Mouse (Mus musculus): ENCODE measurements around the gene Accsl. TPM values are rescaled to one million over a fixed set of nuclear protein-coding genes. Genes with fewer than 3 reads are reported as not detected.

Gene Accsl
- polyA plus RNA-seq, 1 experiment from 2014 or later = not detected

- Histone ChIP-seq H3K9ac (no peak overlapping the region), H3K36me3 (no peaks in the 10 kb centered on the region), H3K4me3 (replicated peaks) (no peak overlapping the region), H3K9me3 (replicated peaks) (no peaks in the 10 kb centered on the region), H3K27me3 (no peaks in the 10 kb centered on the region), H3K4me2 (no peak overlapping the region), H3K27ac (no peak overlapping the region), H3K4me1 (peaks cover 43% of the 10 kb centered on the region)
- 75% methylated on average over 7 of the region's 7 CpGs for WGBS
- ATAC-seq (replicated peaks; ENCODE audit: low FRiP score) = no peak
Measured at GRCm38 (mm10) chr2:93889071-93889470, 20.1 kb upstream of the Accsl start.

- Histone ChIP-seq H3K4me2 (no peak overlapping the region), H3K9me3 (replicated peaks) (no peaks in the 10 kb centered on the region), H3K27me3 (no peaks in the 10 kb centered on the region), H3K4me1 (peaks cover 43% of the 10 kb centered on the region), H3K4me3 (replicated peaks) (no peak overlapping the region), H3K9ac (no peak overlapping the region), H3K36me3 (no peaks in the 10 kb centered on the region), H3K27ac (no peak overlapping the region)
- ATAC-seq (replicated peaks; ENCODE audit: low FRiP score) = no peak
- 72% methylated on average over 6 of the region's 6 CpGs for WGBS
Measured at GRCm38 (mm10) chr2:93888366-93888765, 19.4 kb upstream of the Accsl start.

GRCm38 (mm10) chr2:93887273-93887672 lies 18.3 kb upstream of the Accsl start:
- no peaks in the 10 kb centered on the region for H3K36me3 ChIP-seq
- no peaks in the 10 kb centered on the region for H3K27me3 ChIP-seq
- H3K9me3 ChIP-seq (replicated peaks) = no peaks in the 10 kb centered on the region
- no peak overlapping the region for H3K27ac ChIP-seq
- no peak overlapping the region for H3K4me3 ChIP-seq (replicated peaks)
- peaks cover 42% of the 10 kb centered on the region for H3K4me1 ChIP-seq
- ATAC-seq (replicated peaks; ENCODE audit: low FRiP score) = no peak
- WGBS = 35% methylated on average over 11 of the region's 11 CpGs
- H3K4me2 ChIP-seq = no peak overlapping the region
- H3K9ac ChIP-seq = no peak overlapping the region

GRCm38 (mm10) chr2:93886013-93886794 lies 17.2 kb upstream of the Accsl start:
- ATAC-seq (replicated peaks; ENCODE audit: low FRiP score) = no peak
- 44% methylated on average over 10 of the region's 10 CpGs for WGBS
- no peak overlapping the region for H3K4me2 ChIP-seq

GRCm38 (mm10) chr2:93883066-93883465 lies 14.1 kb upstream of the Accsl start:
- H3K27me3 ChIP-seq = no peaks in the 10 kb centered on the region
- H3K36me3 ChIP-seq = no peaks in the 10 kb centered on the region
- ATAC-seq (replicated peaks; ENCODE audit: low FRiP score) = no peak
- no peak overlapping the region for H3K4me3 ChIP-seq (replicated peaks)
- H3K4me2 ChIP-seq = no peak overlapping the region
- peaks cover 20% of the 10 kb centered on the region for H3K4me1 ChIP-seq
- no peak overlapping the region for H3K9ac ChIP-seq
- H3K27ac ChIP-seq = no peak overlapping the region
- no peaks in the 10 kb centered on the region for H3K9me3 ChIP-seq (replicated peaks)
- 57% methylated on average over 5 of the region's 5 CpGs for WGBS

More at GRCm38 (mm10) chr2:93886013-93886794, 17.2 kb upstream of the Accsl start:
- no peak overlapping the region for H3K4me3 ChIP-seq (replicated peaks)
- H3K9ac ChIP-seq = no peak overlapping the region
- H3K36me3 ChIP-seq = no peaks in the 10 kb centered on the region
- no peaks in the 10 kb centered on the region for H3K9me3 ChIP-seq (replicated peaks)
- 0 out of 2 replicates have a peak overlapping the region, but pooled peaks have one; percentile 9 for H3K27ac ChIP-seq
- H3K4me1 ChIP-seq = peaks cover 31% of the 10 kb centered on the region
- no peaks in the 10 kb centered on the region for H3K27me3 ChIP-seq

- Histone ChIP-seq H3K27me3 (no peaks in the 10 kb centered on the region), H3K9ac (no peak overlapping the region), H3K36me3 (no peaks in the 10 kb centered on the region), H3K4me1 (peaks cover 10% of the 10 kb centered on the region), H3K27ac (no peak overlapping the region), H3K9me3 (replicated peaks) (no peaks in the 10 kb centered on the region), H3K4me2 (no peak overlapping the region), H3K4me3 (replicated peaks) (no peak overlapping the region)
- WGBS = 87% methylated on average over 9 of the region's 9 CpGs
- no peak for ATAC-seq (replicated peaks; ENCODE audit: low FRiP score)
Measured at GRCm38 (mm10) chr2:93881640-93882367, 12.8 kb upstream of the Accsl start.

GRCm38 (mm10) chr2:93880981-93881380 lies 12.0 kb upstream of the Accsl start:
- Histone ChIP-seq H3K4me2 (no peak overlapping the region), H3K9me3 (replicated peaks) (no peaks in the 10 kb centered on the region), H3K4me3 (replicated peaks) (no peak overlapping the region), H3K36me3 (no peaks in the 10 kb centered on the region), H3K27me3 (no peaks in the 10 kb centered on the region), H3K9ac (no peak overlapping the region), H3K4me1 (peaks cover 2% of the 10 kb centered on the region), H3K27ac (no peak overlapping the region)
- ATAC-seq (replicated peaks; ENCODE audit: low FRiP score) = no peak
- 76% methylated on average over 3 of the region's 3 CpGs for WGBS

- whole genome bisulfite sequencing = 66% methylated on average over 8 of the region's 8 CpGs
- Histone ChIP-seq H3K9me3 (replicated peaks) (no peaks in the 10 kb centered on the region), H3K36me3 (no peaks in the 10 kb centered on the region), H3K27me3 (no peaks in the 10 kb centered on the region), H3K4me2 (no peak overlapping the region), H3K4me1 (no peaks in the 10 kb centered on the region), H3K9ac (no peak overlapping the region), H3K27ac (no peak overlapping the region), H3K4me3 (replicated peaks) (no peak overlapping the region)
- ATAC-seq (replicated peaks; ENCODE audit: low FRiP score) = no peak
Measured at GRCm38 (mm10) chr2:93880450-93880849, 11.5 kb upstream of the Accsl start.

- no peak for ATAC-seq (replicated peaks; ENCODE audit: low FRiP score)
- no peak overlapping the region for H3K4me3 ChIP-seq (replicated peaks)
- peaks cover 3% of the 10 kb centered on the region; the same call in 1 of the 2 replicates for H3K27me3 ChIP-seq
- H3K36me3 ChIP-seq = no peaks in the 10 kb centered on the region
- WGBS = 62% methylated on average over 5 of the region's 5 CpGs
- H3K4me2 ChIP-seq = no peak overlapping the region
- no peak overlapping the region for H3K9ac ChIP-seq
- no peak overlapping the region for H3K27ac ChIP-seq
- H3K9me3 ChIP-seq (replicated peaks) = no peaks in the 10 kb centered on the region
- peaks cover 11% of the 10 kb centered on the region for H3K4me1 ChIP-seq
Measured at GRCm38 (mm10) chr2:93877005-93877404, 8.0 kb upstream of the Accsl start.

- no peak overlapping the region for H3K9ac ChIP-seq
- H3K27me3 ChIP-seq = peaks cover 5% of the 10 kb centered on the region; the same call in 1 of the 2 replicates
- H3K4me1 ChIP-seq = peaks cover 11% of the 10 kb centered on the region
- H3K27ac ChIP-seq = no peak overlapping the region
- no peaks in the 10 kb centered on the region for H3K9me3 ChIP-seq (replicated peaks)
- no peak for ATAC-seq (replicated peaks; ENCODE audit: low FRiP score)
- H3K4me2 ChIP-seq = no peak overlapping the region
- H3K4me3 ChIP-seq (replicated peaks) = no peak overlapping the region
- 92% methylated on average over 3 of the region's 3 CpGs for WGBS
- no peaks in the 10 kb centered on the region for H3K36me3 ChIP-seq
Measured at GRCm38 (mm10) chr2:93874606-93875005, 5.6 kb upstream of the Accsl start.

GRCm38 (mm10) chr2:93874227-93874514 lies 5.2 kb upstream of the Accsl start:
- 18% methylated on average over 2 of the region's 2 CpGs for WGBS
- H3K36me3 ChIP-seq = no peaks in the 10 kb centered on the region
- no peak overlapping the region for H3K4me3 ChIP-seq (replicated peaks)
- H3K27me3 ChIP-seq = peaks cover 7% of the 10 kb centered on the region; the same call in 1 of the 2 replicates
- no peak overlapping the region for H3K27ac ChIP-seq
- H3K4me1 ChIP-seq = peaks cover 11% of the 10 kb centered on the region
- H3K4me2 ChIP-seq = no peak overlapping the region
- H3K9ac ChIP-seq = no peak overlapping the region
- ATAC-seq (replicated peaks; ENCODE audit: low FRiP score) = no peak
- H3K9me3 ChIP-seq (replicated peaks) = no peaks in the 10 kb centered on the region

- Histone ChIP-seq H3K36me3 (no peaks in the 10 kb centered on the region), H3K9ac (no peak overlapping the region), H3K27ac (no peak overlapping the region), H3K4me1 (peaks cover 11% of the 10 kb centered on the region), H3K4me3 (replicated peaks) (no peak overlapping the region), H3K9me3 (replicated peaks) (no peaks in the 10 kb centered on the region), H3K27me3 (peaks cover 8% of the 10 kb centered on the region; the same call in 1 of the 2 replicates), H3K4me2 (no peak overlapping the region)
- WGBS = 9% methylated on average over 12 of the region's 12 CpGs
- ATAC-seq (replicated peaks; ENCODE audit: low FRiP score) = no peak; the same call in 1 of the 2 replicates
Measured at GRCm38 (mm10) chr2:93873449-93874226, 4.7 kb upstream of the Accsl start.
